Mouse (Mus musculus): ENCODE measurements around the gene Slc22a6. TPM values are rescaled to one million over a fixed set of nuclear protein-coding genes. Genes with fewer than 3 reads are reported as not detected.

Gene Slc22a6
- total and polyA plus RNA-seq, 3 experiments = not detected

- H3K9me3 ChIP-seq (replicated peaks; ENCODE audit: low read length) = no peaks in the 10 kb centered on the region
- H3K36me3 ChIP-seq (replicated peaks in 1 of 2; ENCODE audit: control insufficient read depth in 1 of 2, insufficient read depth in 1 of 2, low read length in 1 of 2) = no peaks in the 10 kb centered on the region
- H3K27ac ChIP-seq (ENCODE audit: insufficient read depth, low read depth) = no peak overlapping the region
- H3K27me3 ChIP-seq (replicated peaks) = no peaks in the 10 kb centered on the region
- H3K4me1 ChIP-seq (ENCODE audit: control insufficient read depth in 1 of 2, insufficient read depth in 2 of 2) = peaks cover 0 to 3% of the 10 kb centered on the region in 2 experiments; a peak in 2 of 4 replicates
- no peaks in the 10 kb centered on the region for H3K79me2 ChIP-seq (replicated peaks; ENCODE audit: control insufficient read depth, extremely low read depth, insufficient read depth, poor library complexity, severe bottlenecking)
- H3K4me2 ChIP-seq (ENCODE audit: insufficient read depth, low read depth, poor library complexity, severe bottlenecking) = no peak overlapping the region
- no peak overlapping the region for H3K9ac ChIP-seq (ENCODE audit: insufficient read depth, low read depth)
- dilution Hi-C loops (cut with MboI; ENCODE audit: extremely low pct_ligation_motif_present, extremely low pct_unique_long_range_greater_than_20kb, low sequenced_read_pairs) (no loop called here), in situ Hi-C loops (cut with MboI; ENCODE audit: low pct_ligation_motif_present, low pct_unique_long_range_greater_than_20kb, low sequenced_read_pairs) (no loop called here)
- H3K4me3 ChIP-seq (replicated peaks in 1 of 3; ENCODE audit: low read depth in 2 of 3, low read length in 2 of 3, poor library complexity in 1 of 3) = no peak overlapping the region
- DNase-seq (ENCODE audit: extremely low read depth) = no peak
- TF ChIP-seq NELFE (IDR thresholded peaks at IDR 0.05; ENCODE audit: low read depth, low read length) (no peak), JUN (IDR thresholded peaks at IDR 0.05; ENCODE audit: insufficient read depth, low read depth, low read length) (no peak), CTCF (conservative IDR thresholded peaks at IDR 0.05 in 1 of 2, IDR thresholded peaks at IDR 0.05 in 1 of 2; ENCODE audit: low read depth in 2 of 2, low read length in 2 of 2) (no peak), HCFC1 (IDR thresholded peaks at IDR 0.05; ENCODE audit: low read depth, low read length) (no peak), RAD21 (IDR thresholded peaks at IDR 0.05; ENCODE audit: low read depth, low read length) (no peak), SIN3A (IDR thresholded peaks at IDR 0.05; ENCODE audit: low read length) (no peak), JUND (conservative IDR thresholded peaks at IDR 0.05; ENCODE audit: low read depth, low read length) (no peak), PAX5 (IDR thresholded peaks at IDR 0.05; ENCODE audit: low read length) (no peak), NRF1 (IDR thresholded peaks at IDR 0.05; ENCODE audit: low read depth, low read length) (no peak), SMC3 (IDR thresholded peaks at IDR 0.05; ENCODE audit: low read depth, low read length) (no peak), POLR2A (IDR thresholded peaks at IDR 0.05; ENCODE audit: low read depth, low read length) (no peak)
These were observed 28.6 kb downstream of the Slc22a6 start for GRCm38 (mm10) chr19:8646393-8646792.

- Histone ChIP-seq H3K27me3 (replicated peaks) (peaks cover 7% of the 10 kb centered on the region), H3K4me3 (replicated peaks in 1 of 3; ENCODE audit: low read depth in 2 of 3, low read length in 2 of 3, poor library complexity in 1 of 3) (no peak overlapping the region), H3K27ac (ENCODE audit: insufficient read depth, low read depth) (no peak overlapping the region), H3K79me2 (replicated peaks; ENCODE audit: control insufficient read depth, extremely low read depth, insufficient read depth, poor library complexity, severe bottlenecking) (no peaks in the 10 kb centered on the region), H3K4me2 (ENCODE audit: insufficient read depth, low read depth, poor library complexity, severe bottlenecking) (no peak overlapping the region), H3K4me1 (ENCODE audit: control insufficient read depth in 1 of 2, insufficient read depth in 2 of 2) (no peaks in the 10 kb centered on the region), H3K36me3 (replicated peaks in 1 of 2; ENCODE audit: control insufficient read depth in 1 of 2, insufficient read depth in 1 of 2, low read length in 1 of 2) (no peaks in the 10 kb centered on the region), H3K9me3 (replicated peaks; ENCODE audit: low read length) (no peaks in the 10 kb centered on the region), H3K9ac (ENCODE audit: insufficient read depth, low read depth) (no peak overlapping the region)
- TF ChIP-seq NELFE (IDR thresholded peaks at IDR 0.05; ENCODE audit: low read depth, low read length) = no peak
- no peak for TF ChIP-seq PAX5 (IDR thresholded peaks at IDR 0.05; ENCODE audit: low read length)
- TF ChIP-seq MAFK (IDR thresholded peaks at IDR 0.05; ENCODE audit: insufficient replicate concordance, low read length) = no peak
- TF ChIP-seq CTCF (conservative IDR thresholded peaks at IDR 0.05 in 1 of 2, IDR thresholded peaks at IDR 0.05 in 1 of 2; ENCODE audit: low read depth in 2 of 2, low read length in 2 of 2) = no peak
- no peak for TF ChIP-seq ZNF384 (IDR thresholded peaks at IDR 0.05; ENCODE audit: low read depth, low read length)
- no peak for TF ChIP-seq IRF4 (IDR thresholded peaks at IDR 0.05; ENCODE audit: low read depth, low read length)
- TF ChIP-seq ETS1 (conservative IDR thresholded peaks at IDR 0.05; ENCODE audit: low read depth, low read length) = no peak
- TF ChIP-seq ZC3H11A (IDR thresholded peaks at IDR 0.05; ENCODE audit: low read depth, low read length) = no peak
- TF ChIP-seq SIN3A (IDR thresholded peaks at IDR 0.05; ENCODE audit: low read length) = no peak
- dilution Hi-C loops (cut with MboI; ENCODE audit: extremely low pct_ligation_motif_present, extremely low pct_unique_long_range_greater_than_20kb, low sequenced_read_pairs) (no loop called here), in situ Hi-C loops (cut with MboI; ENCODE audit: low pct_ligation_motif_present, low pct_unique_long_range_greater_than_20kb, low sequenced_read_pairs) (no loop called here)
- no peak for DNase-seq (ENCODE audit: extremely low read depth)
These were observed 38.0 kb downstream of the Slc22a6 start for GRCm38 (mm10) chr19:8655833-8656232.
